Mouse (Mus musculus): ENCODE measurements around the gene Wipf1. TPM values are rescaled to one million over a fixed set of nuclear protein-coding genes. Genes with fewer than 3 reads are reported as not detected.

Gene Wipf1
- polyA plus RNA-seq, 1 experiment from 2014 or later = 2.4 TPM

GRCm38 (mm10) chr2:73502863-73503429, 26.6 kb downstream of the Wipf1 start:
- Histone ChIP-seq H3K4me1 (no peaks in the 10 kb centered on the region), H3K27ac (replicated peaks) (no peak overlapping the region), H3K36me3 (no peaks in the 10 kb centered on the region), H3K4me2 (no peak overlapping the region), H3K9ac (replicated peaks) (no peak overlapping the region), H3K4me3 (replicated peaks) (no peak overlapping the region), H3K9me3 (replicated peaks) (no peaks in the 10 kb centered on the region), H3K27me3 (replicated peaks) (no peaks in the 10 kb centered on the region)
- 91% methylated on average over 10 of the region's 10 CpGs for WGBS
- ATAC-seq (ENCODE audit: low FRiP score) = no peak

- 78% methylated on average over 13 of the region's 13 CpGs for whole genome bisulfite sequencing
- Histone ChIP-seq H3K4me3 (replicated peaks) (no peak overlapping the region), H3K9ac (replicated peaks) (no peak overlapping the region), H3K9me3 (replicated peaks) (no peaks in the 10 kb centered on the region), H3K36me3 (no peaks in the 10 kb centered on the region), H3K4me2 (no peak overlapping the region), H3K27ac (replicated peaks) (no peak overlapping the region), H3K27me3 (replicated peaks) (no peaks in the 10 kb centered on the region), H3K4me1 (no peaks in the 10 kb centered on the region)
- ATAC-seq (ENCODE audit: low FRiP score) = no peak
These were observed 28.7 kb downstream of the Wipf1 start for GRCm38 (mm10) chr2:73500864-73501263.

GRCm38 (mm10) chr2:73498322-73498721, 31.2 kb downstream of the Wipf1 start:
- Histone ChIP-seq H3K9ac (replicated peaks) (no peak overlapping the region), H3K9me3 (replicated peaks) (no peaks in the 10 kb centered on the region), H3K4me2 (no peak overlapping the region), H3K4me1 (no peaks in the 10 kb centered on the region), H3K36me3 (no peaks in the 10 kb centered on the region), H3K27me3 (replicated peaks) (no peaks in the 10 kb centered on the region), H3K27ac (replicated peaks) (no peak overlapping the region), H3K4me3 (replicated peaks) (no peak overlapping the region)
- ATAC-seq (ENCODE audit: low FRiP score) = no peak

DNA sequence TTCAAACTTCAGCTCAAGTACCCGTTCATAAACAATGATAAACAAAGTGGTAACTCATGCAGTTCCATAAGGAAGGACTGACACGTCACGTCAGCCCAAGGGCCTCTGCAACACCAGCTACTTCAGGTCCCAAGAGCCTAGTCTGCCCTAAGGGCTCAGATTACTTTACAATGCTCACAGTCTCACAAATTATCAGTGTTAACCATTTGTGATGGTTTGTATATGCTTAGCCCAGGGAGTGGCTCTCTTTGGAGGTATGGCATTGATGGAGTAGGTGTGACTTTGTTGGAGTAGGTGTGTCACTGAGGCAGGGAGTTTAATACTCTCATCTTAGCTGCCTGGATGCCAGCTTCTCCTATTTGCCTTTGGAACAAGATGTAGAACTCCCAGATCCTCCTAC, 32.0 kb downstream of the Wipf1 start:
- no peak overlapping the region for H3K4me2 ChIP-seq
- 76% methylated on average over 3 of the region's 3 CpGs for WGBS
- H3K4me3 ChIP-seq (replicated peaks) = no peak overlapping the region
- H3K4me1 ChIP-seq = no peaks in the 10 kb centered on the region
- ATAC-seq (ENCODE audit: low FRiP score) = no peak
- no peaks in the 10 kb centered on the region for H3K27me3 ChIP-seq (replicated peaks)
- H3K9ac ChIP-seq (replicated peaks) = no peak overlapping the region
- no peaks in the 10 kb centered on the region for H3K36me3 ChIP-seq
- no peaks in the 10 kb centered on the region for H3K9me3 ChIP-seq (replicated peaks)
- no peak overlapping the region for H3K27ac ChIP-seq (replicated peaks)

- H3K27me3 ChIP-seq (replicated peaks) = no peaks in the 10 kb centered on the region
- H3K4me3 ChIP-seq (replicated peaks) = no peak overlapping the region
- ATAC-seq (ENCODE audit: low FRiP score) = no peak
- WGBS = 95% methylated on average over 9 of the region's 9 CpGs
- H3K36me3 ChIP-seq = no peaks in the 10 kb centered on the region
- H3K9ac ChIP-seq (replicated peaks) = no peak overlapping the region
- H3K4me2 ChIP-seq = no peak overlapping the region
- no peaks in the 10 kb centered on the region for H3K4me1 ChIP-seq
- H3K27ac ChIP-seq (replicated peaks) = no peak overlapping the region
- H3K9me3 ChIP-seq (replicated peaks) = no peaks in the 10 kb centered on the region
These were observed 32.6 kb downstream of the Wipf1 start for GRCm38 (mm10) chr2:73496944-73497343.

GRCm38 (mm10) chr2:73496329-73496685, 33.2 kb downstream of the Wipf1 start:
- H3K4me3 ChIP-seq (replicated peaks) = no peak overlapping the region
- 59% methylated on average over 4 of the region's 4 CpGs for WGBS
- no peaks in the 10 kb centered on the region for H3K4me1 ChIP-seq
- no peak overlapping the region for H3K9ac ChIP-seq (replicated peaks)
- ATAC-seq (ENCODE audit: low FRiP score) = no peak
- no peaks in the 10 kb centered on the region for H3K9me3 ChIP-seq (replicated peaks)
- no peak overlapping the region for H3K27ac ChIP-seq (replicated peaks)
- H3K4me2 ChIP-seq = no peak overlapping the region
- H3K36me3 ChIP-seq = no peaks in the 10 kb centered on the region
- H3K27me3 ChIP-seq (replicated peaks) = no peaks in the 10 kb centered on the region

GRCm38 (mm10) chr2:73495617-73496328, 33.8 kb downstream of the Wipf1 start:
- WGBS = 76% methylated on average over 16 of the region's 16 CpGs

GRCm38 (mm10) chr2:73493517-73493916, 36.0 kb downstream of the Wipf1 start:
- Histone ChIP-seq H3K27ac (replicated peaks) (no peak overlapping the region), H3K4me2 (no peak overlapping the region), H3K4me1 (no peaks in the 10 kb centered on the region), H3K36me3 (no peaks in the 10 kb centered on the region), H3K4me3 (replicated peaks) (no peak overlapping the region), H3K27me3 (replicated peaks) (no peaks in the 10 kb centered on the region), H3K9me3 (replicated peaks) (no peaks in the 10 kb centered on the region), H3K9ac (replicated peaks) (no peak overlapping the region)
- ATAC-seq (ENCODE audit: low FRiP score) = no peak
- 62% methylated on average over 3 of the region's 3 CpGs for WGBS

More at GRCm38 (mm10) chr2:73495617-73496328, 33.8 kb downstream of the Wipf1 start:
- no peaks in the 10 kb centered on the region for H3K27me3 ChIP-seq (replicated peaks)
- no peak overlapping the region for H3K4me2 ChIP-seq
- H3K36me3 ChIP-seq = no peaks in the 10 kb centered on the region
- no peaks in the 10 kb centered on the region for H3K4me1 ChIP-seq
- ATAC-seq (ENCODE audit: low FRiP score) = no peak
- no peak overlapping the region for H3K9ac ChIP-seq (replicated peaks)
- H3K4me3 ChIP-seq (replicated peaks) = no peak overlapping the region
- no peaks in the 10 kb centered on the region for H3K9me3 ChIP-seq (replicated peaks)
- H3K27ac ChIP-seq (replicated peaks) = no peak overlapping the region

GRCm38 (mm10) chr2:73491442-73492241, 37.9 kb downstream of the Wipf1 start:
- WGBS = 61% methylated on average over 9 of the region's 9 CpGs

GRCm38 (mm10) chr2:73490466-73490865, 39.1 kb downstream of the Wipf1 start:
- Histone ChIP-seq H3K4me2 (no peak overlapping the region), H3K9me3 (replicated peaks) (no peaks in the 10 kb centered on the region), H3K4me3 (replicated peaks) (no peak overlapping the region), H3K27me3 (replicated peaks) (no peaks in the 10 kb centered on the region), H3K9ac (replicated peaks) (no peak overlapping the region), H3K27ac (replicated peaks) (no peak overlapping the region), H3K36me3 (no peaks in the 10 kb centered on the region), H3K4me1 (no peaks in the 10 kb centered on the region)
- no peak for ATAC-seq (ENCODE audit: low FRiP score)
- 78% methylated on average over 1 of the region's 1 CpGs for WGBS

More at GRCm38 (mm10) chr2:73491442-73492241, 37.9 kb downstream of the Wipf1 start:
- Histone ChIP-seq H3K27me3 (replicated peaks) (no peaks in the 10 kb centered on the region), H3K4me1 (no peaks in the 10 kb centered on the region), H3K9ac (replicated peaks) (no peak overlapping the region), H3K4me3 (replicated peaks) (no peak overlapping the region), H3K4me2 (no peak overlapping the region), H3K9me3 (replicated peaks) (no peaks in the 10 kb centered on the region), H3K27ac (replicated peaks) (no peak overlapping the region), H3K36me3 (no peaks in the 10 kb centered on the region)
- ATAC-seq (ENCODE audit: low FRiP score) = no peak

GRCm38 (mm10) chr2:73486120-73486601, 43.4 kb downstream of the Wipf1 start:
- 80% methylated on average over 8 of the region's 8 CpGs for WGBS
- Histone ChIP-seq H3K4me2 (no peak overlapping the region), H3K9me3 (replicated peaks) (no peaks in the 10 kb centered on the region)

More at GRCm38 (mm10) chr2:73486120-73486601, 43.4 kb downstream of the Wipf1 start:
- no peak overlapping the region for H3K9ac ChIP-seq (replicated peaks)
- H3K4me1 ChIP-seq = peaks cover 8% of the 10 kb centered on the region; the same call in 1 of the 2 replicates
- no peaks in the 10 kb centered on the region for H3K36me3 ChIP-seq
- no peak overlapping the region for H3K4me3 ChIP-seq (replicated peaks)
- H3K27me3 ChIP-seq (replicated peaks) = no peaks in the 10 kb centered on the region
- no peak for ATAC-seq (ENCODE audit: low FRiP score)
- H3K27ac ChIP-seq (replicated peaks) = no peak overlapping the region

All from neural tube, embryonic 15.5 days (tissue).